Mouse (Mus musculus): ENCODE measurements at regions not wholly inside any gene's neighbourhood (a gene's known extent, or its start where the extent isn't known, plus 50 kb on each side); places are given as distances from the start of the nearest gene placed in this dataset.
A peak's percentile ranks its signal among the peaks of the same experiment; 100 is the strongest.

DNA sequence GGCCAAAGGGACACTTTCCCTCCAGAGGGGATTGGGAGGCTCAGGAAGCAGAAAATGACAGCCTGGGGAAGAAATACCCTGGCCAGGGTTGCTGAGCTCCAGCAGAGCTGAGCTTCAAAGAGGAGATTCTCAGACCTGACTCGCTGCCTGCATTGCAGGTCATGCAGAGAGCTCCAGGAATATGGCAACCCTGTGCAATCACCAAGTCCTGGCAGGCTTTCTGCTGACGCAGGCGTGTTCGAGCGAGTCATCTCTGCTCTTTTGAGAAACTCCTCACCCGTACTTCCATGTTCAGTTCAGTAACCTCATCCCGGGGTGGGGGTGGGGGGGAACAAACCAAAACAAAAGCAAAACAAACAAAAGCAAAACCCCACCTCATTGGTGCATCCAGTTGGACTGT lies 89.9 kb upstream of the Spin1 start:
- no peak for DNase-seq
- intact Hi-C loops (cut with DNase I; ENCODE audit: low total_unique reads): no loop called here

GRCm38 (mm10) chr13:51016209-51016608 lies 84.5 kb upstream of the Spin1 start:
- intact Hi-C loops (cut with DNase I; ENCODE audit: low total_unique reads): no loop called here
- DNase-seq: no peak

- DNase-seq: no peak
- intact Hi-C loops (cut with DNase I; ENCODE audit: low total_unique reads): no loop called here
Observed at GRCm38 (mm10) chr13:51016956-51017703, 83.5 kb upstream of the Spin1 start.

GRCm38 (mm10) chr13:51017727-51018321 lies 82.9 kb upstream of the Spin1 start:
- intact Hi-C loops (cut with DNase I; ENCODE audit: low total_unique reads): no loop called here
- DNase-seq: no peak

DNA sequence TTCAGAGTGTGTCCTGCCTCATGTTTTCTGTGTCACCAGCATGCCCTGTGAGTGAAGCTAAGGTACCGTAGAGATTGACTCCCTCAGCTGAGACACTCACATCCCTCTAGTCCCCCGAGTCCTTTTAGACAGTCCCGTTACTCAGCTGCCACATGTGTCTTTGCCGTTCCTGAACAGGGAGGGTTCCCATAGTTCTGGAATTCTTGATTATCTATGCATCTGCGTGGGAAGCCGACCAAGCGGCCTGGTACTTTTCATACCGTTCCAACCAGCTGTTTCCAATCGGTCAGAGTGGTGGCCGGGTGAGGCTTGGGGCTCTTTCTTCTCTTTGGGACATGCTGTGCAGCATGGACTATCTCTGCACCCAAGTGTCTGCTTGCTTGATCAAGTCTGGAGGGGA lies 82.3 kb upstream of the Spin1 start:
- DNase-seq: peak; percentile 34
- intact Hi-C loops (cut with DNase I; ENCODE audit: low total_unique reads): no loop called here

GRCm38 (mm10) chr13:51022401-51023250 lies 78.1 kb upstream of the Spin1 start:
- intact Hi-C loops (cut with DNase I; ENCODE audit: low total_unique reads): no loop called here
- DNase-seq: peak; percentile 48

DNA sequence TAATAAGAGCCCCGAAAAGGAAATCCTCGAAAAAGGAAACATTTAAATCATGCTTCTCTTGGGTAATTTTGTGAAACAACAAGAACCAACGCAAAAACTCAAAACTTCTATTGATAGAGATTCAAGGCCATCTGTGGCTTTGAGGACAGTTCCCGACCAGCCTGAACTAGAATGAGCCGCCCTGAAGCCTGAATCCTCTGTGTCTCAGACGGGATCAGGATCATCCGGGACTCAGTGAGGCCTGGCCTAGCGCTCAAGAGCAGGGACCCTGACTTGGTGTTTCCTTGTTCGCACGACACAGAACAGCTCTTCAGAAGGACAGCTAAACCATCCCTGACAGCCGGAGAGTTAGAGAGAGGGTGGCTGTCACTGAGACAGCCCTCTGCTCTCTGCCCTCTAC lies 77.4 kb upstream of the Spin1 start:
- no peak for DNase-seq
- intact Hi-C loops (cut with DNase I; ENCODE audit: low total_unique reads): no loop called here

DNA sequence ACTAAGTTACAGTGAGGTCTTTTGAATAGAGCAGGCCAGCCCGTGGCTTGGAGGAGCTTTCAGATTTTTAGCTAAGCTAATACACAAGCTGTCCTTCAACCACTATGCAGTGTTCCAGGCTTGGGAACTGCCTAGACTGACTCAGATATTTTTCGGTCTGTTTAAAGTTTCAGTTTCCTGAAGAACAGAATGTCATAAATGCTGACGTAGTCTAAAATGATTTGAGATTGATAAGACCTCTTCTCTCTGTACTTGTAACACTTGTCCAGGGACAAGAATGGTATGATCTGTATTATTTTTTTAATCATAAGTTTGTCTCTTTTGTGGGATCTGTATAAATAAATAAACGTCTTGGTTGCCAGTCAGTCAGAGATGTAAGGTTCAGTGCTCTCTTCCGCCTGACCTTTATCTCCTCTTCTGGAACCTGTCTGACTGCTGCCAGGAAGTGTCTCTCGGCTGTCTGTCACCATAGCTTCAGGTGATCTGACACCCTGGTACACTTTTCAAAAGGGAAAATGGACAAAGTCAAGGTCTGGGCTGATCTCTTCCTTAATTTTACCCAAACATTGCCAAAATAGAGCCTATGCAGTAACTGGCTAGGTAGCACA lies 74.3 kb upstream of the Spin1 start:
- intact Hi-C loops (cut with DNase I; ENCODE audit: low total_unique reads): no loop called here

DNA sequence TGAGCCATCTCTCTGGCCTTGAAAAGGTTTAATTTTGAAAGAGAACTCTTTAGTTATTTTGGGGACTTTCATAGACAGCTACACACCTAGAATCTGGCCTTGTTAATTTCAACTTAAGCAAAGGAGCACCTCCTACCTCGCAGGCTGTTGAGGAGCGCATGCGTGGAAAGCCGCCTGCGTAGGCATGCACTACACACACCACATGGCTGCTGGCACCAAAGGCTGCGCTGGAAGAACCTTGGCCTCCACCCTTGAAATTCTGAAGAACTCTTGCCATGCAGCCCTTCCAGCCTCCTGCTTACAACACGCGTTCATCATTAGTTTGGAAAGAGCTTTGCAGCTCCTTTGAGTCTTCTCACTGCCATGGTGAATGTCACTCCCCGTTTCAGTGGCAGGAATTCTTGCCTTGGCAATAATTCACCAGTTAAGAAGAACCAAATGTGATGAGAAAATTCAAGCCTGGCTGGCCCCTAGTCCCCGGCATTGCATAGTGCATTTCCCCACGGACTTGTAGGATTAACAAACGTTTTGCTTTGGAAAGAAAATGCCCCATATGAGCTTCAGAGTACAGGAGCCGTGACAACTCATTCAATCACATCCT lies 62.7 kb upstream of the Spin1 start:
- intact Hi-C loops (cut with DNase I; ENCODE audit: low total_unique reads): no loop called here
- DNase-seq: no peak

More for the DNA sequence above, 74.3 kb upstream of the Spin1 start:
- DNase-seq: no peak

DNA sequence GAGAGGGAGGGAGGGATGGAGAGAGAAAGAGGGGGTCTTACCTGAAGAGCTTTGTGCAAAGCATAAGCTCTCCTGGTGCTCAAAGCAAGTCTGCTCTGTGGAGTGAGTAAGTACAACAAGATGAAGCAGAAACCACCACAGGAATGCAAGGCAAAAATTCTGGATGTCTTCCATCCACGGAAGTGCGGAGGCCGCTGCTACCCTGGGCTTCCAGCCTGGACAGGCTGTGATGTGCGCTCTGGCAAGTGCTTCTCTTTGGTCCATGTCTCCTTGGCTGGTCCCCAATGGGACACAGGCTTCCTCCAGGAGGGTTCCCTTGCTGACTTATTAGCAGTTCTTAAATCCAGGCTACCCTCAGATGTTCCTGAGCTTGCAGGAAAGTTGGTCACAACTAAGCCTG lies 61.7 kb upstream of the Spin1 start:
- intact Hi-C loops (cut with DNase I; ENCODE audit: low total_unique reads): no loop called here
- peak; percentile 17 for DNase-seq

DNA sequence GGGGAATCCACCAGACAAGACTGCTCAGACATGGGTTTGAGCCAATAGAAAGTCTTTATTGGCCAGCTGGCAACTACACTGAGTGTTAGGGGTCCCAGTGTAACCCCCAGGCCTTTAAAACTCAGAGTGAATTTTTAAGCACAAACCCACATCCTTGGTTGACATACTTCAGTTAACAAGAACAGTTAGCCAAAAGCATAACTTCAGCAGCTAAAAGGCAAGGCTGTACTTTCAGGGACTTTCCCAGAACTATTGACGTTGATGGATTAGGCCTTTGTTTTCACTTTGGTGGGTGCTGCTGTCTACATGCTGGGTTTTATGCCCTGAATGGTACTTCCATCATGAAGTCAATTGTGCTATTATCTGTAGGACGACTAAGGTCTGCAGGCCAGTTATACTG lies 59.6 kb upstream of the Spin1 start:
- DNase-seq: no peak
- intact Hi-C loops (cut with DNase I; ENCODE audit: low total_unique reads): no loop called here

DNA sequence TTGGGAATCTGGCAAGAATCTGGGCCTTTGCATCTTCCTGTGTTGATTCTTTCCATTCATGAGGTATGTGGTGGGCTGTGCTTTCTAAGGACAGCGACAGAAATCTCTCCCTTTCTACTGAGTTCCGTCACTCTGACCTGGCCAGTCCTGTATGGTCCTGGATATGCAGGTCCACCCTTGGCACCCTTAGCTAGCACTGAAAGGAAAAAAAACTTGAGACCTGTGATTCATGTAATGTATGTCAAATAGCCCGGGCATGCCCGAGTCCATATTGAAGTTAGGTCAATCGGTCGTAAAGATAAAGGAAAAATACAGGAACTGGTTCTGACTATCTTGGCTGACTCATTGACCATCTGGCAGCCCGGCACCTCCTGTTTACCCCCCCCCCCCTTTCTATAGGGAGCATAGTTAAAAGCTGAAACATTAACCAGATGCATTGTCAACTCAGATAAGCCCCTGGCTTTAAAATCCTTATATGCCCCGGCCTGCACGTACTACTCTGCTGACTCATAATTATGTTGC lies 57.7 kb upstream of the Spin1 start:
- DNase-seq: no peak
- intact Hi-C loops (cut with DNase I; ENCODE audit: low total_unique reads): no loop called here
